Mouse (Mus musculus) kidney, postnatal 0 days (tissue): ENCODE results near the gene Ddx39b. TPM values are rescaled to one million over a fixed set of nuclear protein-coding genes. Genes with fewer than 3 reads are reported as not detected.

Experiments used
- ATAC-seq: fragments of 200-750 bp; cut with Nextera tagmentation; replicated peaks from 2 replicates; pipeline ENCODE4 v1.8.0; 2017; ENCODE audit warnings: low read depth, moderate number of reproducible peaks, moderate TSS enrichment, moderate library complexity; ENCODE audit not compliant: low FRiP score
- DNase-seq: peaks from one replicate; pipeline ENCODE4 v3.0.0-alpha.2; 2016; ENCODE audit warnings: low spot score
- H3K27ac ChIP-seq: fragments of 300-500 bp; sonication (generic); 2 replicates; pipeline ENCODE4 v1.5.1; 2014; ENCODE audit warnings: mild to moderate bottlenecking
- H3K27me3 ChIP-seq: fragments of 300-500 bp; sonication (generic); 2 replicates; pipeline ENCODE4 v1.6.1; 2014; ENCODE audit warnings: low read length, mixed read lengths; ENCODE audit not compliant: insufficient read depth
- H3K36me3 ChIP-seq: fragments of 300-500 bp; sonication (generic); 2 replicates; pipeline ENCODE4 v1.6.1; 2014; ENCODE audit warnings: low read length, mixed read lengths; ENCODE audit not compliant: insufficient read depth
- H3K4me1 ChIP-seq: fragments of 300-500 bp; sonication (generic); replicated peaks from 2 replicates; pipeline ENCODE4 v1.6.1; 2014; ENCODE audit warnings: antibody characterized with exemption, low read length, mixed read lengths; ENCODE audit not compliant: insufficient read depth
- H3K4me2 ChIP-seq: fragments of 300-500 bp; sonication (generic); 2 replicates; pipeline ENCODE4 v1.6.1; 2014; ENCODE audit warnings: mild to moderate bottlenecking, low read length, moderate library complexity, mixed read lengths
- H3K4me3 ChIP-seq: fragments of 300-500 bp; sonication (generic); replicated peaks from 2 replicates; pipeline ENCODE4 v1.5.1; 2014; ENCODE audit warnings: low read depth, low read length
- H3K9ac ChIP-seq: fragments of 300-500 bp; sonication (generic); 2 replicates; pipeline ENCODE4 v1.6.1; 2014; ENCODE audit warnings: low read depth, low read length
- H3K9me3 ChIP-seq: fragments of 300-500 bp; sonication (generic); replicated peaks from 2 replicates; pipeline ENCODE4 v1.6.1; 2016; ENCODE audit warnings: low read length, inconsistent platforms, mixed read lengths
- CTCF ChIP-seq: IDR thresholded peaks from 2 replicates; pipeline ENCODE4 v1.5.1; 2016; ENCODE audit warnings: antibody characterized with exemption, low read depth, mild to moderate bottlenecking, moderate library complexity
- WGBS: fragments of 180-500 bp; shearing (Covaris S2); extraction: QIAGEN DNeasy Blood & Tissue Kit; methylation state at CpG from one replicate; pipeline ENCODE4 v1.1.7; 2014; 5-methylcytosine and 5-hydroxymethylcytosine counted together
- polyA plus RNA-seq: library from polyadenylated mRNA; unstranded; fragments of >200 nt; fragmentation: Nextera tagmentation; extraction: Ambion mirVana; gene quantifications from 2 replicates; pipeline ENCODE4 v1.2.1, GENCODE M21; 2015

Gene Ddx39b
- polyA plus RNA-seq = 303 and 329 TPM in 2 replicates

- Histone ChIP-seq H3K36me3 (peaks cover 19% of the 10 kb centered on the region), H3K27ac (peak within 1 kb of the TSS; percentile 100), H3K27me3 (no peaks in the 10 kb centered on the region), H3K9me3 (no peaks in the 10 kb centered on the region), H3K9ac (peak within 1 kb of the TSS; percentile 100), H3K4me1 (peaks cover 25% of the 10 kb centered on the region), H3K4me2 (peak within 1 kb of the TSS; percentile 84), H3K4me3 (peak within 1 kb of the TSS; percentile 97)
- ATAC-seq (peak; percentile 84), DNase-seq (peak; percentile 98)
- WGBS = under 1% methylated on average over 68 of the region's 69 CpGs
- peak; percentile 27; the same call in 1 of the 2 replicates for TF ChIP-seq CTCF
Observed at GRCm38 (mm10) chr17:35241305-35242014, at the start of gene Ddx39b. Gene Ddx39b, plus strand, starts transcription at chr17:35241746.

- Histone ChIP-seq H3K9me3 (no peaks in the 10 kb centered on the region), H3K4me3 (no peak overlapping the region), H3K36me3 (no peaks in the 10 kb centered on the region), H3K27ac (no peak overlapping the region), H3K27me3 (peaks cover 7% of the 10 kb centered on the region; the same call in 1 of the 2 replicates), H3K9ac (no peak overlapping the region), H3K4me1 (peaks cover 3% of the 10 kb centered on the region; the same call in 1 of the 2 replicates), H3K4me2 (no peak overlapping the region)
- ATAC-seq = no peak
- WGBS = 80% methylated on average over 5 of the region's 5 CpGs
- no peak for DNase-seq
- no peak for TF ChIP-seq CTCF
Observed at GRCm38 (mm10) chr17:35192924-35193323, 48.6 kb upstream of the Ddx39b start.

- TF ChIP-seq CTCF = no peak
- 59% methylated on average over 28 of the region's 28 CpGs for WGBS
- H3K4me1 ChIP-seq = peaks cover 3% of the 10 kb centered on the region; the same call in 1 of the 2 replicates
- DNase-seq = no peak
- H3K36me3 ChIP-seq = no peaks in the 10 kb centered on the region
- 0 out of 2 replicates have a peak, but pooled peaks have one; percentile 11 for ATAC-seq
- H3K27ac ChIP-seq = no peak within 1 kb of the TSS
- peaks cover 7% of the 10 kb centered on the region; the same call in 1 of the 2 replicates for H3K27me3 ChIP-seq
- peak within 1 kb of the TSS; percentile 43; the same call in 1 of the 2 replicates for H3K4me3 ChIP-seq
- H3K9me3 ChIP-seq = no peaks in the 10 kb centered on the region
- H3K9ac ChIP-seq = 0 out of 2 replicates have a peak within 1 kb of the TSS, but pooled peaks have one; percentile 10
- peak within 1 kb of the TSS; percentile 91 for H3K4me2 ChIP-seq
Observed at GRCm38 (mm10) chr17:35193881-35194843, 47.4 kb upstream of the Ddx39b start, which contains the start of gene Ltb. Gene Ltb, plus strand, starts transcription at chr17:35194439.

GRCm38 (mm10) chr17:35194844-35195630, 46.5 kb upstream of the Ddx39b start:
- ATAC-seq (no peak), DNase-seq (no peak)
- 38% methylated on average over 19 of the region's 19 CpGs for WGBS
- Histone ChIP-seq H3K4me1 (peaks cover 3% of the 10 kb centered on the region; the same call in 1 of the 2 replicates), H3K9me3 (no peaks in the 10 kb centered on the region), H3K4me3 (peak overlapping the region; percentile 43), H3K4me2 (peak overlapping the region; percentile 91), H3K36me3 (no peaks in the 10 kb centered on the region), H3K9ac (0 out of 2 replicates have a peak overlapping the region, but pooled peaks have one; percentile 10), H3K27me3 (peaks cover 7% of the 10 kb centered on the region; the same call in 1 of the 2 replicates), H3K27ac (no peak overlapping the region)
- no peak for TF ChIP-seq CTCF

GRCm38 (mm10) chr17:35195631-35196320, 45.8 kb upstream of the Ddx39b start:
- DNase-seq (peak; percentile 77), ATAC-seq (peak; percentile 74)
- H3K9me3 ChIP-seq = no peaks in the 10 kb centered on the region
- peak overlapping the region; percentile 56 for H3K9ac ChIP-seq
- H3K27ac ChIP-seq = no peak overlapping the region
- H3K4me3 ChIP-seq = peak overlapping the region; percentile 43
- peak; percentile 87 for TF ChIP-seq CTCF
- H3K4me2 ChIP-seq = peak overlapping the region; percentile 91
- H3K27me3 ChIP-seq = peaks cover 7% of the 10 kb centered on the region; the same call in 1 of the 2 replicates
- WGBS = 1% methylated on average over 66 of the region's 66 CpGs
- H3K36me3 ChIP-seq = no peaks in the 10 kb centered on the region
- peaks cover 3% of the 10 kb centered on the region; the same call in 1 of the 2 replicates for H3K4me1 ChIP-seq
